Mouse (Mus musculus): ENCODE data around the gene Adra1b.

DNA sequence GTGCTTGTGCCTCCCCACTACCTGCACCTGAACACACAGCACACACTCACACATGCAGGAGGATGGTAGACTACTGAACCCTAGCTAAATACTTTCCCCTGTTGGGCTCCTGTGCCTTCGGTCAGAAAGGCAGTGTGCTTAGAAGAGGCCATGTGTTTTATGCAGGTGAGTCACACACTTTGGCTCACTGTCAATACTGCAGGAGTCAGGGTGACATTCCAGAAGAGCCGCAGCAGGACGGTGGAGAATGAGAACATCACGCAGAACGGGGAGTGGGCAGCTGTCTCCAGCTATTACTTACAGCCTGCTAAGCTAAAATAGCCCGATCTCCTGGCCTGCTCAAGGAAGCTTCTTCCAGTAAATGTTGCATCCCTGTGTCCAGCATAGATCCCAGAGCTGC lies 32.5 kb upstream of the Adra1b start:
- TF ChIP-seq POLR2A (IDR thresholded peaks at IDR 0.05; ENCODE audit: insufficient read depth, low read length) (no peak), CTCF (IDR thresholded peaks at IDR 0.05; ENCODE audit: low read depth, low read length) (no peak)
